Mouse (Mus musculus) bone marrow, adult 2 months (tissue): ENCODE measurements at regions not wholly inside any gene's neighbourhood (a gene's known extent, or its start where the extent isn't known, plus 50 kb on each side); places are given as distances from the start of the nearest gene placed in this dataset.

Source experiments
- H3K27ac ChIP-seq: fragments of 200-500 bp; 2 replicates; pipeline ENCODE4 v1.5.1; 2012; ENCODE audit warnings: low read depth, mild to moderate bottlenecking, control low read depth, inconsistent platforms, low read length; ENCODE audit not compliant: control insufficient read depth, poor library complexity, insufficient read depth
- H3K4me1 ChIP-seq: fragments of 200-500 bp; 2 replicates; pipeline ENCODE4 v1.6.1; 2011; ENCODE audit warnings: low read length; ENCODE audit not compliant: control insufficient read depth, insufficient read depth
- H3K4me3 ChIP-seq: fragments of 200-500 bp; replicated peaks from 2 replicates; pipeline ENCODE3; 2011; ENCODE audit warnings: mild to moderate bottlenecking, low read depth, low read length, control low read depth; ENCODE audit not compliant: control insufficient read depth
- CTCF ChIP-seq: fragments of 200-500 bp; IDR thresholded peaks from 2 replicates; pipeline ENCODE4 v1.5.1; 2011; ENCODE audit warnings: low read length, control low read depth; ENCODE audit not compliant: control insufficient read depth, insufficient read depth
- POLR2A ChIP-seq: fragments of 200-500 bp; IDR thresholded peaks from 2 replicates; pipeline ENCODE4 v1.6.1; 2011; ENCODE audit warnings: low read depth, mild to moderate bottlenecking, control low read depth, low read length, borderline replicate concordance; ENCODE audit not compliant: control insufficient read depth
- WGBS: fragments of 180-500 bp; shearing (Covaris S2); methylation state at CpG from one replicate; pipeline ENCODE4 v1.1.7; 2018; 5-methylcytosine and 5-hydroxymethylcytosine counted together

DNA sequence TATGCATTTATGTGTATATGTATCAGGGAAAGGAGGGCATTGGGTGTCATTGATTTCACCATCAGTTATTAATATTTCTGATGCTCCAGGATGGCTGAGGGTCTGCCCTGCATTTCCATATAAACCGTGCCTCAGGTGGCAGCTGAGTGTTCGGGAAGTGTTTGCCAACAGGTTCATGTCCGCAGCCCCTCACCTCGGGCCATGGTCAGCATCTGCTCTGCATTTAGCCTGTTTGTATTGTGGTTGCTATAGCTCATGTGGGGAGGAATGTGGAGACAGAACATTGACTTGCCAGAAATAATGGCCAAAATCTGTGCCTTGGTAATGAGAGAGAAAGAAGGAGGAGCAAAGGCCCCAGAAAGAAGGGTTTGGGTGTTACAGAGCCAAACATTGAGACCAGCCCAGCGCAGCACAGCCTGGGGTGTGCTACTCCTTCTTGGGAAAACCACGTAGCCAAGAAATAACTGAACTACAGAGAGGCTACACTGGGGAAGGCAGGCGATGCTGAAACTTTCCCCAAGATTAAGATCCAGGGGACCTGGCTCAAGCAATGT is 338.0 kb downstream of the Agtpbp1 start:
- Histone ChIP-seq H3K4me1 (peaks cover 4% of the 10 kb centered on the region), H3K27ac (no peak overlapping the region), H3K4me3 (no peak overlapping the region)
- TF ChIP-seq POLR2A: no peak
- TF ChIP-seq CTCF: no peak
- WGBS: 74% methylated on average over 7 of the region's 7 CpGs

DNA sequence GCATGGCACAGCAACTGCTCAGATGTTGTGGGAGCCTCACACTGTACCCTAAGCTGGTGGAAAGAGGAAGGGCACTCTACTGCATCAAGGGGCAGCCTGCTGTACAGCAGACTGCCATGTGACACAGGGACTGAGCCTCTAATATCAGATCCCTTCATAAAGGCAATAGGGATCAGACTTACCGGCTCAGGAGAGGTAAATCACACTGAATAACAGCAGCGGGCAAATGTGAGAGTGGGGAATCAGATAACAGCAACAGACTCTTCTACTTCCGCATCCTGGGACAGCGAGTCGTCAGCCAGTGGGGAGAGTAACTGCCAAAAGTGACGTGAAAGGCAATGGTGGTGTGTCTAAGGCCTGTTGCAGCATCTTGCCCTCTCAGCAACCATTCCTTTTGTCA is 339.0 kb downstream of the Agtpbp1 start:
- TF ChIP-seq POLR2A: no peak
- no peak for TF ChIP-seq CTCF
- no peak overlapping the region for H3K4me3 ChIP-seq

DNA sequence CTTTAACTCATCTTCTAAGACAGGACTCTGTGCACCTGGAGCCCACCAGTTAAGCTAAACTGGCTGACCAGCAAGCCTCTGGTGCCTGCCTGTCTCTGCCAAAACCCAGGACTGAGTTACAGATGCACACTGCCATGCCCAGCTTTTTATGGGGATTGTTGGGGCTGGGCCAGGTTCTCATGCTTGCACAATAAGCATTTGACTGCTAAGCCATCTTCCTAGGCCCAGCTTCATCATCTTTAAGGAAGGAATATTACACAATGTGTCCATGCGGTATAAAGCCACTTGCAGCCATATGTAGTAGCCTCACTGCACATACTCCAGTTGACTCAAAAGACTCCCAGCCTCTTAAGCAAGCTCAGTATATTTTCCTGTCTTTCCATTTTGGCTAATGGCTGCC is 340.4 kb downstream of the Agtpbp1 start:
- no peak overlapping the region for H3K27ac ChIP-seq
- WGBS: 47% methylated on average over 1 of the region's 1 CpGs
- H3K4me1 ChIP-seq: peaks cover 4% of the 10 kb centered on the region
- TF ChIP-seq POLR2A (no peak), CTCF (no peak)
- no peak overlapping the region for H3K4me3 ChIP-seq

More for the DNA sequence above, 339.0 kb downstream of the Agtpbp1 start:
- H3K27ac ChIP-seq: no peak overlapping the region
- 19% methylated on average over 6 of the region's 6 CpGs for WGBS
- peaks cover 4% of the 10 kb centered on the region for H3K4me1 ChIP-seq

DNA sequence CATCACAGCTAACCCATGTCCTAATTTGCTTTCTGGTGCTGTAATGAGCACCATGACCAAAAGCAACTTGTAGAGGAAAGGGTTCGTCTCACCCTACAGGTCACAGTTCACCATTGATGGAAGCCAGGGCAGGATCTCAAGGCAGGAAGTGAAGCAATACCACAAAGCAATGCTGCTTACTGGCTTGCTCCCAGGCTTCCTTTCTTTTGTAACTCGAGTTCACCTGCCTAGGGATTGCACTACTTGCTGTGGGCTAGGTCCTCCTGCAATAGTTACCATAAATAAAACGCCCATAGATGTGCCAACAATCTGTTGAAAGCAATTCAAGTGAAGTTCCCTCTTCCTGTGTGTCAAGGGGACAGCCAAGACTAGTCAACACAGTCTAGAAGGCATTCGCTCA is 342.4 kb downstream of the Agtpbp1 start:
- H3K4me1 ChIP-seq: peaks cover 4% of the 10 kb centered on the region
- 15% methylated on average over 4 of the region's 4 CpGs for WGBS
- peak overlapping the region; percentile 2; the same call in 1 of the 2 replicates for H3K27ac ChIP-seq
- H3K4me3 ChIP-seq: no peak overlapping the region
- no peak for TF ChIP-seq POLR2A

DNA sequence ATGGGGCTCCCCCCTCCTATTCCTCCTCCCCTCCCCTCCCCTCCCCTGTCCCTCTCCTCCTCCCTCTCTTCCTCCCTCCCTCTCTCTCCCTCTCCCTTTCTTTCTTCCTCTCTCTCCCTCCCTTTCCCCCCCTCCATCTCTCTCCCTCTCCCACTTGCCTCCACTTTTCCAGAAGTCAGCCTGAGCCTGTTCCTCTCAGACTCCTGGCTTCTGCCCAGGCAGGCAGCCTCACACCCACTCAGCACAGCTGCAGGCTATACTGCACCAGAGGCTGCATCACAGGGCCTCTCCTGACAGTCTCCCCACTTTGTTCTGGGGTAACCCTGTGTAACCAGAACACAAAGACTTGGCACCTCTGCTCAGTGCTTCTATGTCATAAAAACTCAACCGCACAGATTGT is 346.3 kb downstream of the Agtpbp1 start:
- WGBS: 80% methylated on average over 1 of the region's 1 CpGs
- no peaks in the 10 kb centered on the region; the same call in 1 of the 2 replicates for H3K4me1 ChIP-seq
- no peak overlapping the region for H3K27ac ChIP-seq
- no peak for TF ChIP-seq POLR2A
- TF ChIP-seq CTCF: no peak
- H3K4me3 ChIP-seq: no peak overlapping the region

DNA sequence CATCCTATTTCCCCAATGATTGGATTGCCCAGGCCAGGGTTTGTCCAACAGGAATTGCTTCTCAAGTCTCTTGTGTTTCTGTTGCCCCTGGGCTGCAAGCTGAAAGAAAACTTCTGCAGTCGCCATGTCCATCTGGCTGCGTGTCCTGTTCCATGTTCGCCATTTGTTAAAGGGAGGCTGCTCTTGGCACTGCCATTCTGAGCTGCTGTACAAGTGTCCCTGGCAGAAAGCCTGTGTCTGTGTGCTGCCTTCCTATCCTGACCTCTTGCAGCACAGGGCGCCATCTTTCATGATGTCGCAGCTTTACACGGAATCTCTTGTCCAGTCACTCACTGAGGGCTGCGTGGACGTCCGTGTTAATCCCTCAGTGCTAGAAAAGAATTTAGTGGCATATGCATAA is 349.2 kb downstream of the Agtpbp1 start:
- 89% methylated on average over 9 of the region's 9 CpGs for WGBS
- Histone ChIP-seq H3K27ac (no peak overlapping the region), H3K4me3 (no peak overlapping the region), H3K4me1 (no peaks in the 10 kb centered on the region)
- TF ChIP-seq POLR2A (no peak), CTCF (no peak)

DNA sequence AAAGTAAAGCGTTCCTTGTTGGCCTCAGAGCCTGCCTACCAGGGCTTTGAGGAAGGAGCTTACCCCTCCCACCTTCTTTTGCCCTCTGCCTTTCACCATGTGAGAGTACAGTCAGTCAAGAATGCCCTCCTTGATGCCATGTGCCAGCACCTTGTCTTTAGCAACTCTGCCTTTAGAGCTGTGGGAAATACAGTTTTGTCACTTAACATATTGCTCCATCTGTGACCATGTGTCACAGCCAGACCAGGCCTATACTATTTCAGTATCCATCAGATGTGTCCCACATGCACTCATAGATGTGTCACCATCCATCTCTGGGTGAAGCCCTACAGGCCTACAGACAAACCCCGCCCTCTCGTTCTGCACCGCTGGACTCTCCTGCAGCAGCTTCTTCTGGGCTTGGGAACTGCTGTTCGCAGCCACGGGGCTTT is 355.9 kb downstream of the Agtpbp1 start:
- no peak overlapping the region for H3K4me3 ChIP-seq
- TF ChIP-seq CTCF: no peak
- no peak for TF ChIP-seq POLR2A
- WGBS: 61% methylated on average over 6 of the region's 6 CpGs
- peak overlapping the region; percentile 77; the same call in 1 of the 2 replicates for H3K27ac ChIP-seq
- peaks cover 1% of the 10 kb centered on the region; the same call in 1 of the 2 replicates for H3K4me1 ChIP-seq

DNA sequence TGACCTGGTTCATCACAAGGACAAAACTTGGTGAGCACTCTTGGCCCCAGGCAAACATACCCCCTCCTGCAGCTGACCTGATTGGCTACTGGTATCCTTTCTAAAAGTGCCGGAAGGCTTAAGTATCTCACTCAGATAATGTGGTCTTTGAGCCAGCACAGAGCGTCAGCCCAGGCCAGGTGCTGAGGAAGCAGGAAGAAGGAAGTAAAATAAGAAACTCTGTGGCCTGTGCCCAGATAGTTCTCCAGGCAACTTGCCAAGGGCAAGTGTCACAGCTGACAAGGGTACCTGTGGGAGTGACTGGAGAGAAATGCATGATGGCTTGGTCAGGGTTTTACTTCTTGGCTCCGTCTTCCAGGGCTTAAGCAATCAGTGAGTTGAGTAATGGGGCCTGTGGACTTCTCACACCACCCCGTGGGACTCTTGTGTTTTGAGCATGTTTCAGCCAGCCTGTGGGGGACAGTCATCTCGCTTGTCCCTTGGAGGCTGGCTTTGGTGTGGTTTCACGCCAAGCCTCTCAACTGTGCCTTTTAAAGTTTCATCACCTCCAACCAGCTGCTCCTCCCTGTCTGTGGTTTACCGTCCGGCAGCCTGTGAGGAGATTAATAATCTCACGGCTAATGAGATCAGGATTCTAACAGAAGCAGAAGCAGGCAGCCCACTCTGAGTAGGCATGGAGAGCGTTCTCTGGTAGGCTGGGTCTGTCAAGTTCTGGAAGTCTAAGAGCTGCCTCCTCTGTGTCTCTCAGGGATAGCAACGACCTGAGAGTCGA is 356.8 kb downstream of the Agtpbp1 start:
- peaks cover 1% of the 10 kb centered on the region; the same call in 1 of the 2 replicates for H3K4me1 ChIP-seq
- WGBS: 14% methylated on average over 12 of the region's 12 CpGs
- no peak for TF ChIP-seq POLR2A
- no peak for TF ChIP-seq CTCF
- peak overlapping the region; percentile 77 for H3K27ac ChIP-seq
- no peak overlapping the region for H3K4me3 ChIP-seq

DNA sequence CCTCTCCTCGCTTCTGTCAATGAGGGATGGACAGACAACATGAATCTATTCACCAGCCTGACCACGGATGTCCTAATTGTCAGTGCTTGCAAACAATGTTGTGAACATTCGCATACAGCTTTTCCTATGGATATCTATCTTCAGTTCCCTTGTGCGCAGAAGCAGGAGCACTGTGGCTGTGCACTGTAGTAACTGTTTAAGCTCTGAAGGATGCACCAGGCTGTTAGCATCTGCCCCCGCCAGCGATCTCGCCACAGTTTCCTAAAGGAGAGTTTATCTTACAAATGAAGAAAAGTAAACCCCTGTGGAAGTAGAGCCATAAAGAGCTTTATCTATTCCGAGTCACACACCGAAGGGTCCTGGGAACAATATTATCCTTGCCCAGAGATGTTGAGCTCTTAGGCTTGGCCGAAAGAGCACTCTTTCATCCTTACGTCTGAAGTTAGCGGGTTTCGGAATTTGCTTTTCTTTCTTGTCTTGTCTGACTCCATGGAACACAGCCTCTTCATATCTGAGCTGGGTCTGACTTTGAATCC is 357.4 kb downstream of the Agtpbp1 start:
- 77% methylated on average over 13 of the region's 13 CpGs for WGBS
- H3K27ac ChIP-seq: no peak overlapping the region
- H3K4me3 ChIP-seq: no peak overlapping the region
- TF ChIP-seq POLR2A: no peak
- no peak for TF ChIP-seq CTCF
- peaks cover 1% of the 10 kb centered on the region; the same call in 1 of the 2 replicates for H3K4me1 ChIP-seq
